Mouse (Mus musculus) megakaryocyte, adult 5-6 weeks (primary cell): ENCODE data around the gene Morn1. TPM values are rescaled to one million over a fixed set of nuclear protein-coding genes. Genes with fewer than 3 reads are reported as not detected.

Experiments
- ATAC-seq: 2 replicates; pipeline ENCODE4 v1.8.0; 2016; ENCODE audit warnings: mild to moderate bottlenecking, inconsistent platforms; ENCODE audit not compliant: poor library complexity, severe bottlenecking
- total RNA-seq, 2 experiments: library from RNA; stranded (forward) in 1 of 2; stranded (reverse) in 1 of 2; fragments of 153-499, 151-499 nt in 1 of 2; fragments of 221-1000, 200-1000 nt in 1 of 2; gene quantifications; 2 replicates each; pipeline versions ENCODE4 v1.2.3 to v1.2.4; 2015 to 2017

Gene Morn1
- total RNA-seq, 2 experiments from 2014 or later: 0.95 TPM; not detected in 1

GRCm38 (mm10) chr4:155117396-155117978 is 31.1 kb downstream of the Morn1 start:
- ATAC-seq: 0 out of 2 replicates have a peak, but pooled peaks have one; percentile 16

GRCm38 (mm10) chr4:155118278-155118677 is 31.9 kb downstream of the Morn1 start:
- ATAC-seq: no peak

DNA sequence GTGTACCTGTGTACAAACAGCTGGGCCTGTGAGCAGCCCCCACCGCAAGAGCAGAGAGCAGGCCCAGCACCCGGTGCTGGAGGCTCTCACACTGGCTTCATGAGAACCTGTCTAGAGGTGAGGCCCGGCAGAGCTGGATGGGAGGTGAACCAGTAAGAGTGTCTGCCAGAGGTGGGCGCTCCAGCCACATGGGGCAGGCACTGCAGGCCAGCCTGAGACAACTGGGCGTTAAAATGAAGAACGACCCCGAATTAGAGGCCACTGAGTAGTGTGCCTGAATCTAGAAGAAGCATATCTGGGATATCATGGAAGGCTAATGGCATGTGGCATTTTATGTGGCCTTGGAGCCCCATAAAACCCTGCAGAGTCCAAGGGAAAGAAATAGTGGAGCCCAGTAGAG is 33.7 kb downstream of the Morn1 start:
- no peak for ATAC-seq

DNA sequence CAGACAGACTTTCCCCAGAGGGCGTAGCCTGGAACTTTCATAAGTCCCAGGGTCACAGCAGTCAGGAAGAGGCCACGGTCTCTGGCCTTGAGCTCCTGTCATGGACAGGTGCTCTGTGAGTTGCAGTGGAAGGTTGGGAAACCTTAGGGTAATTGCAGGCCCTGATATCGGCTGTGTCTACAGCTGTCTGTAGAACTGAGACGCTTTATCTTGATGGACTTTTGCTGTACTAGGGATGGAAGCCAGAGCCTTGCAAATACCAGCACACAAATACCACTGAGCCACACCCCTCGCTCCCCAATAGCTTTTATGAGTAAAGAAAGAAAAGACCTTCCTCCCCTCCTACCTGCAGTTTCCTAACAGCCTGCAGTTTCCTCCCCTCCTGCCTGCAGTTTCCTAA is 34.2 kb downstream of the Morn1 start:
- peak; percentile 1; the same call in 1 of the 2 replicates for ATAC-seq

GRCm38 (mm10) chr4:155121222-155121621 is 34.8 kb downstream of the Morn1 start:
- ATAC-seq: no peak

DNA sequence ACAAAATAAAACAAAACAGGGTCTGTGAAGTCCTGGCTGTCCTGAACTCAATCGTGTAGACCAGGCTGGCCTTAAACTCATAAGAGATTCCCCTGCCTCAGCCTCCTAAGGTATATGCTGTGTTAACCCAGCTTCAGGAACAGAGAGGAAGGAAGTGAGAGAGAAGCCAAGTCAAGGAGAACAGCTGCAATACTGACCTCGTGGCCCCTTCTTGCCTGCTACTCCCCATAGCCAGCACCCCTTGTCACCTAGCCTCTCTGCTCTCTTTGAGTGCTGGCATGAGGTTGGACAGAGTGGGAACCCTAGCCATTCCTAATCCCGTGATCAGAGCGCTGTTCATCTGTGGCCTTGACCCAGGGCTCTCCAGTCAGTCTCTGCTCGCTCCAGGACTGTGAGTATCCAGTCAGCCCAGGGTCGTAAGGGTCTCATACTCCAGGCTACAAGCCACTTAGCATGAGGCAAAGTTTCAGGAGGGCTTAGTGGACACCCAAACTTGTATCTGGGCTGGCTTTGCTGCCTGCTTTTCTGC is 35.6 kb downstream of the Morn1 start:
- ATAC-seq: no peak

DNA sequence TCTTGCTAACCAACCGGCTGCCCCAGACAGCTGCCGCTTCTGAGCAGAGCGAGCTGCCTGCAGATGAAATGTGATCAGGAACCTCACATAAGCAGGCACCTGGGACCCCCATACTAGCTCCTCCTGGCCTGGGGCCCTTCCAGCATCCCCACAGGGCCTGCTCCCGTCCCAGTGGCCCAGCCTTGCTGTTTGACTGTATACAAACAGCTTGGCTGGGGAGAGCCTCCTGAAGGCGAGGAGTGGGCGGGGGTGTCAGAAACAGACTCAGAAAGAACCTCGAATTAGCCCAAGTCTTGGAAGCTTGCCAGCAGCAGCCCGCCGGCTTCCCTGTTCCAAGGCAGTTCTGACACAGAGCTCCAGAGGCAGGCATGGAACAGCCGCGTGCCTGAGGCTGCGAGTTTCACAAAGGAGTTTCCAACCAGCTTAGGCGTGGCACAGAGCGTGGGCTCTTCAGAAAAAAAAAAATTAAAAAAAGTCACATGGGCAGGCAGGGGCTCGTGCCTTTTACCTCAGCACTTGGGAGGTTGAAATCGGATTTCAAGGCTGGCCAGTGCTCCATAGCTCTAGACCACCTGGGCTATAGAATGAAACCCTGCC is 36.2 kb downstream of the Morn1 start:
- no peak for ATAC-seq

DNA sequence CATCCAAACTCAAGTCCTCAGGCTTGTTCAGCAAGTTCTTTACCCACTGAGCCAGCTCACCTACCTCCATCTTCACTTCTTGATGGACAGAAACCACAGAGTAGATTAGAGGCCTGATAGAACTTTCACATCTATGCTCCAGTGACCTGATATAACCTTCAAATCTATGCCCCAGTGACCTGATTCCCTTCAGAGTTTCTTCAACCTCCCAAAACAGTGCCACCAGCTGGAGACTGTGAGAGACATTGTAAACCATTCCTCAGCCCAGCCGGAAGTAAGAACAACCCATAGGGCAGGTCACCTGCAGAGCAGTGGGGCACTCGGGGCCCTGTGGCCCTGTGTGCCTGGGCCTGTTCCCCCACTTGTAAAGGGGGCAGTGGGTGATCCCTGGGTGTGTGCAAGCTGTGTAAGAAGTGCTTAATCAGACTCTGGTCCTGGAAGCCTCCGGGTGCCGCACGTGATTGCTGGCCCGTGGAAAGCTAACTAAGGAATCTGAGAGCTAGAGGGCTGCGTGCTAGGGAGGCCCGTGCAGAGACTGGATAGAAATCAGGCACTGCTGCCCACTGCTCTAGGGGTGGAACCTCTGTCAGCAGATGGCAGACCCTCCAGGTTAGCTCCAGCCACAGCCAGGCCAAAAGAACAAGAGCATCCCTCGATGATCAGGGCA is 37.6 kb downstream of the Morn1 start:
- no peak for ATAC-seq

GRCm38 (mm10) chr4:155125310-155125709 is 38.9 kb downstream of the Morn1 start:
- ATAC-seq: no peak

- ATAC-seq: no peak
These were observed 39.8 kb downstream of the Morn1 start for GRCm38 (mm10) chr4:155126194-155126593.

DNA sequence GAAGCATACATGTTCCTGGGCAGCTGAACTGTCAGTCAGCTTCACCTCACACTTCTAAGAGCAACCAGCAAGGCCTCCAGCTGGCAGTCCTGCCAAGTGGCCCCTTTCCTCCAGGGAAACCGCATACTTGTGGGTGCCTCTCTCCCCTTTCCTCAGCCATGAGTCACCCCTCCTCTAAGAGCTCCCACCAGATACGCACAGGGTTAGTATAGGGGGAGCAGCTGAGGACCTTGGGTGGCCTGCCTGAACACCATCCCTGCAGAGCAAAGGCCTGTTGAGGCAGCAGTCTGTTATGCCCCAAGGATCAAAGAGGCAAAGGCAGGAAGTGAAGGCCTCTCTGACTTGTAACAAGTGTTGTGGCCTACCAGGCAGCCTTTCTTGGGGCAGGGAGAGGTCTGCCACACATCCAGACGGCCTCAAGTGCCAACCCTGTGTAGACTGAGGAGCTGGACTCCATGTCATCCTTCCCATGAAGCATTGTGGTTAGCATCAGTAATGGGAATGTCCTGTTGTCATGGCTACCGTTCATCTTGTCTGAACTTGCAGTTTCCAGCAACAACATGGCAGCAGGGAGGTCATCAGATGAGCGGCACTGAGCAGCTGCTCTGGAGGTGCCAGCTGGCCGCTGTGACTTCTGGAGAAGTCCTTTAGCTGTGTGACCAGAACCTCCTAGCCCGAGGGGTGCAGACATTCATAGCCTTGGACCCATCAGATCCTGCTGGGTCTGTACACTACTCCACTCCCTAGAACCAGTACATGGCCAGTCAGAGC is 40.4 kb downstream of the Morn1 start:
- peak; percentile 13; the same call in 1 of the 2 replicates for ATAC-seq

- ATAC-seq: no peak
These were observed 42.0 kb downstream of the Morn1 start for GRCm38 (mm10) chr4:155128411-155128810.

GRCm38 (mm10) chr4:155129132-155129917 is 42.9 kb downstream of the Morn1 start:
- peak; percentile 75 for ATAC-seq

GRCm38 (mm10) chr4:155129996-155130395 is 43.6 kb downstream of the Morn1 start:
- no peak for ATAC-seq

- no peak for ATAC-seq
These were observed 44.2 kb downstream of the Morn1 start for GRCm38 (mm10) chr4:155130616-155131015.

GRCm38 (mm10) chr4:155133188-155133587 is 46.8 kb downstream of the Morn1 start:
- 0 out of 2 replicates have a peak, but pooled peaks have one; percentile 28 for ATAC-seq

- no peak for ATAC-seq
These were observed 47.5 kb downstream of the Morn1 start for GRCm38 (mm10) chr4:155133658-155134417.

GRCm38 (mm10) chr4:155134686-155135172 is 48.4 kb downstream of the Morn1 start:
- ATAC-seq: peak; percentile 32; the same call in 1 of the 2 replicates

- ATAC-seq: no peak
These were observed 49.7 kb downstream of the Morn1 start for GRCm38 (mm10) chr4:155135909-155136585.
